Mouse (Mus musculus) erythroblast, embryonic 14.5 days (primary cell): ENCODE measurements around the gene Arl11.

Experiments used
- GATA1 ChIP-seq: IDR thresholded peaks from 2 replicates; pipeline ENCODE4 v1.6.1; 2012; ENCODE audit warnings: low read length, inconsistent platforms, mixed read lengths
- TAL1 ChIP-seq: IDR thresholded peaks from 3 replicates; pipeline ENCODE4 v1.6.1; 2012; ENCODE audit warnings: low read length, inconsistent platforms, mixed read lengths

- TF ChIP-seq GATA1: no peak
- no peak for TF ChIP-seq TAL1
These were observed 30.8 kb upstream of the Arl11 start for GRCm38 (mm10) chr14:61278676-61279300.
